ENCODE assay signal across 16 mouse cellular contexts in the genomic region with DNA sequence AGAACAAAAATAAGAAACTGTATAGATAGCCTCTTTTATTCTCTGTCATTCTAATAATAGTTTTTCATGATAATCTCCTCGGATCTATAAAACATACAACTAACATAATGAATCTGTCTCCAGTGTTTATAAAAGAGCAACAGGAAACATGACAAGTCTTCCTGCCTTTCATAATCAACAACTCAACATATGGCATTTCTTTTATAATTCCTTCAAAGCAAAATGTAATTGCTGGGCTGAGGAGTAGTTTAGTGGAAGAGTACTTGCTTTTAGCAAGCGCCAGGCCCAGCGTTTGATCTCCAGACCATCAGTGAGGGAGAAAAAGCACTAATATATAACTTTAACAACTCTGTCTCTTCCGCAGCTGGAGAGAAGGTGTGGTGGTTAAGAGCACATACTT.
"Had no signal": no experiment of that assay in that cellular context is flagged by ENCODE, and none has a peak within 500 bp of the region (broad histone marks: within the 10 kb centered on the region; RNA-seq: fewer than 3 reads in every experiment).

No protein-coding gene starts in this region.

- H3K4me1 ChIP-seq: neural tube, embryonic 13.5 days; stomach, embryonic 15.5 days had no signal

- H3K27me3 ChIP-seq: intestine, embryonic 15.5 days; limb, embryonic 13.5 days; midbrain, embryonic 12.5 days; neural tube, embryonic 13.5 days; stomach, embryonic 15.5 days had no signal

- H3K27ac ChIP-seq: intestine, embryonic 15.5 days; layer of hippocampus, adult 2 months; limb, embryonic 13.5 days; liver, embryonic 14.5 days; midbrain, embryonic 12.5 days; neural tube, embryonic 13.5 days; stomach, embryonic 15.5 days had no signal

- ATAC-seq: intestine, embryonic 15.5 days; midbrain, embryonic 16.5 days had no signal

- H3K9ac ChIP-seq: intestine, embryonic 15.5 days; limb, embryonic 13.5 days; liver, embryonic 14.5 days; midbrain, embryonic 12.5 days; neural tube, embryonic 13.5 days; stomach, embryonic 15.5 days had no signal

- H3K4me2 ChIP-seq: intestine, embryonic 15.5 days; limb, embryonic 13.5 days; midbrain, embryonic 12.5 days; neural tube, embryonic 13.5 days; stomach, embryonic 15.5 days had no signal

- H3K9me3 ChIP-seq: intestine, embryonic 15.5 days; limb, embryonic 13.5 days; midbrain, embryonic 12.5 days; neural tube, embryonic 13.5 days; stomach, embryonic 15.5 days had no signal

- H3K4me3 ChIP-seq: intestine, embryonic 15.5 days; layer of hippocampus, adult 2 months; limb, embryonic 13.5 days; midbrain, embryonic 12.5 days; neural tube, embryonic 13.5 days; stomach, embryonic 15.5 days had no signal

- DNase-seq: kidney, adult 2 months; kidney, postnatal 10 days; kidney, postnatal 4 days; left cerebral cortex, postnatal 4 days; lung, adult 2 months; retina, postnatal 1 day; thymus, adult 2 months; thymus, postnatal 25 days had no signal
